Mouse (Mus musculus): ENCODE results near the gene Fmnl3.

Fmnl3 gene

DNA sequence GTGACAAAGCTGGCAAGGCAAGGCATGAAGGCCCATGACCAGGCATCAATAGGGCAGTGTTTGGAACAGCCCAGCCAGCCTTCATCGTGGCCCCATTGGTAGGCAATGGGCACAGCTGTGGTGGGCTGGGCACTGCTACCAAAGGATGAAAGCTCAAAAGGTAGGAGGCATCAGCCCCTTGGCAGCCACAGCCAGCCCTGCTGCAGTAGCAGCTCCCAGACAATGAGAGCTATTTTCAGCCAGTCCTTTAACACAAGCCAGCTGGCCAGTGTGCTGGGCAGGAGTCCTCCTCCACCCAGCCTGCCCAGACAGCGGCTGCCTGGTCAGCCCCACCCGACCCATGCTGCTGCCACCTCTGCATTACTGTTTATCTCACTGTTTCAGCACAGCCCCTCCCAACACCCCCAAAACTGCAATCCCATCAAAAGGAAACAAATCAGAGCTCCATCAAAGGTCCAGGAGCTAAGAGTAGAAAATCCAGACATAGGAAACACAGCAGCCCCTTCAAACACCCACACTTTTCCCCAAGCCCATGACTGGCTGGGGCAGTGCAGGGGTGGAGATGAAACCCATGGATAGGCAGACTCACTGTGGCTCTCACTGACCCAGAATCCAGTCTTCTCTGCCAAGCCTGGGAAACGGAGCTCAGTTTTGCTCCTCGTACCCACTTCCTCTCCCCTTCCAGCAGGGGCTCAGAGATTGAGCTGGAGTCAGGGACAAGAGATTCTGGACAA is 26.7 kb downstream of the Fmnl3 start:
- Histone ChIP-seq H3K4me3 (replicated peaks; ENCODE audit: low read length) (no peak overlapping the region), H3K36me3 (ENCODE audit: insufficient read depth, low read length) (no peaks in the 10 kb centered on the region), H3K27me3 (ENCODE audit: insufficient read depth, low read length) (no peaks in the 10 kb centered on the region), H3K9me3 (ENCODE audit: low read length) (no peaks in the 10 kb centered on the region), H3K4me1 (replicated peaks; ENCODE audit: low read depth, low read length) (peaks cover 33% of the 10 kb centered on the region)
- TF ChIP-seq NANOG (IDR thresholded peaks at IDR 0.05; ENCODE audit: borderline replicate concordance, low read length), result no peak
- TF ChIP-seq POU5F1 (IDR thresholded peaks at IDR 0.05; ENCODE audit: borderline replicate concordance, low read length), result no peak
- TF ChIP-seq CTCF (conservative IDR thresholded peaks at IDR 0.05; ENCODE audit: low read length), result no peak

DNA sequence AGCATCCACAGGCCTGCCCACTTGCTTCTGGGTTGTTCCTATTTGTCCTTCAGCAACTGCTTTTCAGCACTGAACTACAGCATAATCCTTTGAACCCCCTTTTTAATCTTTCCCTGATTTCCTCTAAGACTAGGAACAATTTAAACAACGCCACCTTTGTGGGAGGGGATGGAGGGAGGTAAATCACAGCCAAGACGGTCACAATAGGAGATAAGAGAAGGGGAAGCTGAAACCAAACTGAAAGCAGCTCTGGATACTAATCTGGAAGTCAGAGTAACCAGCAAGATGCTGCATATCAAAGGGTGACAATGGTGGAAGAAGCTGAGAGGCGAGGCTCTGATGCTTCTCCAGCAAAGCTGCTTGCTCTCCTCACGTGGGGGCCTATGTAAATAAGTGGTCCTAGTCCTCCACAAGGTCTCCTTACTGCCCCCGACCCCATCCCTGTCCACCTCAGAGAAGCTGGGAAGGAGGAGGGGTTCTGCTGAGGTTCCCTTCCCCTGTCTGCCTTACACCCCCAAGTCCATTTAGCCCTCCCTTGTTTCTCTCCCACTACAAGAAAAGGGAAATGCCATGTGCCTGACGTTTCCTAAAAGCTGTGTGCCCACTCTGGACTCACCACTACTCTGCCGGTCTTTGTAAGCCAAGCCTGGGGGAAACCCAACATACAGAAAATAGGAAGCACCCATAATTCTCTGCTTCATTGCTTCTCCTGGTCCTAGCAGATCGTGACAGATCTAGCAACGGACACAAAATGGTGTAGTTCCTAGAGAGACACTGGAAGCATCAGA is 27.9 kb downstream of the Fmnl3 start:
- Histone ChIP-seq H3K4me1 (replicated peaks; ENCODE audit: low read depth, low read length) (peaks cover 29% of the 10 kb centered on the region), H3K36me3 (ENCODE audit: insufficient read depth, low read length) (peaks cover 1% of the 10 kb centered on the region; the same call in 1 of the 2 replicates), H3K9me3 (ENCODE audit: low read length) (no peaks in the 10 kb centered on the region), H3K4me3 (replicated peaks; ENCODE audit: low read length) (no peak overlapping the region), H3K27me3 (ENCODE audit: insufficient read depth, low read length) (no peaks in the 10 kb centered on the region)
- no peak for TF ChIP-seq POU5F1 (IDR thresholded peaks at IDR 0.05; ENCODE audit: borderline replicate concordance, low read length)
- TF ChIP-seq CTCF (conservative IDR thresholded peaks at IDR 0.05; ENCODE audit: low read length), result no peak

DNA sequence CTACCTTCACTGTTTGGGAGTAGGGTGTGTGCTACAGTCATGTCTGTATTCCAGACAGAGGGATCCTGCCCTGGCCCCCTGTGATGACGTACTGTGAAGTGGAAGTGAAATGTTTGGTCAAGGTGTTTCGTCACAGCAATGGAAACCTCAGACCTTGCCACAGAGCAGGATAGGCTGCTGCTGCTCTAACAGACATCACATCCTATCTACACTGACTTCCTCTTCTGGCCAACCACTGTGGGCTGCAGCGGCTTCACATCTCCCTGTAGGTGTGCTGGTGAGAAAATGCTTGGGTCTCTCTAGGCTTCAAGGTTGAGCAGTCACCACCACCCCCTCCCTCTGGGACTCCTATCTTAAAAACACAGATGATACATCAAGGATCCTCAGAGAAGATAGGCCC is 29.2 kb downstream of the Fmnl3 start:
- TF ChIP-seq CTCF (conservative IDR thresholded peaks at IDR 0.05; ENCODE audit: low read length) (no peak), NANOG (IDR thresholded peaks at IDR 0.05; ENCODE audit: borderline replicate concordance, low read length) (no peak), POU5F1 (IDR thresholded peaks at IDR 0.05; ENCODE audit: borderline replicate concordance, low read length) (no peak)
- H3K27me3 ChIP-seq (ENCODE audit: insufficient read depth, low read length), result no peaks in the 10 kb centered on the region
- no peak overlapping the region for H3K4me3 ChIP-seq (replicated peaks; ENCODE audit: low read length)

DNA sequence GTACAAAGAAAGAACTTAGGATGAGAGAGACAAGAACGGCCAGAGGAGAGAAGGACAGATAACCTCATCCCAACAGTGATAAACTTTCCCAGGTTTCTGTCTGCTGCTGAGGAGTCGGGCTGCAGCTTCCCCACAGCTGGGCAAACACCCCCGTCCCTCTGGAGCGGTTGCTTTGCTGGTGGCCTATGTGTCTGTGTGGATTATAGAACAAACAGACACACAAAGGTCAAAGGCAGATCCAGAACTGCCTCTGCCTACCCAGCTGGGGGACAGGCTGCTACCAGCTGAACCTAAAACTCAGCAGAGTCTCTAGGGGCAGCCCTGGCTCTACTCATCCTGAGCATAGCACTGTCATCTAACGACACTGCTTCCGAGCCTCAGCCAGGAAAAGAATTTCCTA is 30.6 kb downstream of the Fmnl3 start:
- peaks cover 29% of the 10 kb centered on the region for H3K4me1 ChIP-seq (replicated peaks; ENCODE audit: low read depth, low read length)
- no peaks in the 10 kb centered on the region for H3K9me3 ChIP-seq (ENCODE audit: low read length)
- H3K4me3 ChIP-seq (replicated peaks; ENCODE audit: low read length), result no peak overlapping the region
- H3K36me3 ChIP-seq (ENCODE audit: insufficient read depth, low read length), result peaks cover 6% of the 10 kb centered on the region; the same call in 1 of the 2 replicates
- no peak for TF ChIP-seq CTCF (conservative IDR thresholded peaks at IDR 0.05; ENCODE audit: low read length)
- no peak for TF ChIP-seq NANOG (IDR thresholded peaks at IDR 0.05; ENCODE audit: borderline replicate concordance, low read length)
- no peak for TF ChIP-seq POU5F1 (IDR thresholded peaks at IDR 0.05; ENCODE audit: borderline replicate concordance, low read length)
- no peaks in the 10 kb centered on the region for H3K27me3 ChIP-seq (ENCODE audit: insufficient read depth, low read length)

More for the DNA sequence above, 29.2 kb downstream of the Fmnl3 start:
- Histone ChIP-seq H3K36me3 (ENCODE audit: insufficient read depth, low read length) (peaks cover 5% of the 10 kb centered on the region; the same call in 1 of the 2 replicates), H3K9me3 (ENCODE audit: low read length) (no peaks in the 10 kb centered on the region), H3K4me1 (replicated peaks; ENCODE audit: low read depth, low read length) (peaks cover 29% of the 10 kb centered on the region)

DNA sequence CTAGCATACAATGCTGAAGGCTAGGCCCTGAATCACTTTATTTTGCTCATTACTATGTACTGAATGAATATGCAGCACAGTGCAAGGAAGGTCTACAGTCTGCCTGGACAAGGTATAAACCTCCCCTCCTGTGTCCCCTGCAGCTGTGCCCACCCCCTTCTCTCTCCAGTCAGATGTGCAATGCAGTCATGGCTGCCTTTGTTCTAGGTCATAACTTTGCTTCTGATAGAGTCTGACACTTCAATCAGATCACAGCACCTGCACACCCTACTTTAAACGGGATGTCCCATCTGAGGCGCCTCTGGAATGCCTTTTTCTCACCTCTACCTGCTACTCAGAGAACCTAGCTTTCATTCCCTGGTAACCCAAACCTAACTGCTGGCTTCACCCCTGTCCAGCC is 31.4 kb downstream of the Fmnl3 start:
- TF ChIP-seq CTCF (conservative IDR thresholded peaks at IDR 0.05; ENCODE audit: low read length), result no peak
- TF ChIP-seq NANOG (IDR thresholded peaks at IDR 0.05; ENCODE audit: borderline replicate concordance, low read length), result no peak
- no peak for TF ChIP-seq POU5F1 (IDR thresholded peaks at IDR 0.05; ENCODE audit: borderline replicate concordance, low read length)
- Histone ChIP-seq H3K27me3 (ENCODE audit: insufficient read depth, low read length) (no peaks in the 10 kb centered on the region), H3K4me3 (replicated peaks; ENCODE audit: low read length) (no peak overlapping the region), H3K9me3 (ENCODE audit: low read length) (no peaks in the 10 kb centered on the region), H3K36me3 (ENCODE audit: insufficient read depth, low read length) (peaks cover 11% of the 10 kb centered on the region), H3K4me1 (replicated peaks; ENCODE audit: low read depth, low read length) (peaks cover 26% of the 10 kb centered on the region)

DNA sequence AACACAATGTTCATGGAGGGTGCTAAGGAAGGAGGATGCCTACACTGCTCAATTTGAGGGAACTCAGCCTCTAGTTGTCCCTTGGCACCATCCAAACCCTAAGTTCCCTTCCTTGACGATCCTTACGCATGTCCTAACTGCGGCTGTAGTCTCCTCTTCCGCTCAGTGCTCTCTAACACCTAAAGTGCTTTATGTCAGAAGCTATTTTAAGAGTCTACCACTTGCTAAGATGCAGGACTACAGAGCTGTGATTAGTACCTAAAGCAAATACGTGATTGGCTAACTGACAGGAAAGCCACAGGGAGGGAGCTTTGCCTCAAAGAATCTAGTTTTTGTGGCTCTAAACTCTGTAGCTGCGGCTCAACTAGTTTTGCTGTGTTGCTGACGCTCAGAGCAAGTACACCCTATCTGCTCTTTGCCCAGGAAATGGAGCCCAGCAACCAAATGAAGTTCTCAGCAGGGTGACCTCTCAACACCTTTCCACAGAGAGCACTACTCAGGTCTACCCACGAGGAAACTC is 34.4 kb downstream of the Fmnl3 start:
- TF ChIP-seq CTCF (conservative IDR thresholded peaks at IDR 0.05; ENCODE audit: low read length), result no peak
- TF ChIP-seq POU5F1 (IDR thresholded peaks at IDR 0.05; ENCODE audit: borderline replicate concordance, low read length), result no peak
- TF ChIP-seq NANOG (IDR thresholded peaks at IDR 0.05; ENCODE audit: borderline replicate concordance, low read length), result no peak
- H3K9me3 ChIP-seq (ENCODE audit: low read length), result no peaks in the 10 kb centered on the region
- peaks cover 25% of the 10 kb centered on the region for H3K36me3 ChIP-seq (ENCODE audit: insufficient read depth, low read length)
- no peak overlapping the region for H3K4me3 ChIP-seq (replicated peaks; ENCODE audit: low read length)
- peaks cover 32% of the 10 kb centered on the region for H3K4me1 ChIP-seq (replicated peaks; ENCODE audit: low read depth, low read length)
- no peaks in the 10 kb centered on the region for H3K27me3 ChIP-seq (ENCODE audit: insufficient read depth, low read length)

DNA sequence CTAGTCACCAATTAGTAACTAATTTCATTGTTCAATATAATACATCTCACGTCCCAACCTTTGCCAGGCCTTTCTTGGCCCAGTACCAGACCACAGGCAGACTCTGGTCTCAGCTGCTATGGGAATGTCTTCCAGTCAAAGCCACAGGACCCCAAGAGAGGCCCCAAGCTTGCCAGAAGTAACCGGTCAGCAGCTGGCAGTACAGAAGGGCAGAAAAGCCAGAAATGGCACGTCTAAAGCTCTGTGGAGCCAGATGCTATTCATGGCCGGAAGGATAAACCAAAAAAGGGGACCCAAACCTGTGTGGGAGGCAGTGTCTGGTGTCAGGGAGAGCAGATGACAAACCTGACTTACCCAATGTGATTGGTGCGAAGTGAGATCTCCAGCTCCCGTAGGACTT is 35.8 kb downstream of the Fmnl3 start:
- H3K4me1 ChIP-seq (replicated peaks; ENCODE audit: low read depth, low read length), result peaks cover 32% of the 10 kb centered on the region
- TF ChIP-seq NANOG (IDR thresholded peaks at IDR 0.05; ENCODE audit: borderline replicate concordance, low read length), result no peak
- TF ChIP-seq POU5F1 (IDR thresholded peaks at IDR 0.05; ENCODE audit: borderline replicate concordance, low read length), result no peak
- TF ChIP-seq CTCF (conservative IDR thresholded peaks at IDR 0.05; ENCODE audit: low read length), result no peak
- H3K27me3 ChIP-seq (ENCODE audit: insufficient read depth, low read length), result no peaks in the 10 kb centered on the region
- no peaks in the 10 kb centered on the region for H3K9me3 ChIP-seq (ENCODE audit: low read length)
- no peak overlapping the region for H3K4me3 ChIP-seq (replicated peaks; ENCODE audit: low read length)
- H3K36me3 ChIP-seq (ENCODE audit: insufficient read depth, low read length), result peaks cover 34% of the 10 kb centered on the region

DNA sequence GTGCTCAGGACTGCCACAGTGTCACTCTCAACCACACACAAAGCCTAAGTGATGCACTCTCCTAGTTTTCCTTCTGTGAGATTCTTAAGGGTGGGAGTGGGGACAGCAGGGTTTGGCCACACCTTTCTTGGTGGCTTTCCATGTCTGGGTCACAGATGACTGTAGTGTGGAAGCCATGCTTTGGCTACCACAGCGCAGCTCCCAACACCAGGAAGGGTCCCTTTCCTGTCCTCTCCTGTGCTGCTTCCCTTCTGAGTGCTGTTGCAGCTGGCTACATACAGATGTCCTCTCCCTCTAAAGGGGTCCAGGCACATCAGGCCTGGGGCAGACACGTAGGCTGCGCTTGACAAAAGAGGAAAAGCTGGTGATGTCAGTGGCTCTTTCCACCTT is 36.6 kb downstream of the Fmnl3 start:
- Histone ChIP-seq H3K36me3 (ENCODE audit: insufficient read depth, low read length) (peaks cover 40% of the 10 kb centered on the region), H3K27me3 (ENCODE audit: insufficient read depth, low read length) (no peaks in the 10 kb centered on the region), H3K4me3 (replicated peaks; ENCODE audit: low read length) (no peak overlapping the region), H3K9me3 (ENCODE audit: low read length) (no peaks in the 10 kb centered on the region), H3K4me1 (replicated peaks; ENCODE audit: low read depth, low read length) (peaks cover 39% of the 10 kb centered on the region)
- TF ChIP-seq NANOG (IDR thresholded peaks at IDR 0.05; ENCODE audit: borderline replicate concordance, low read length) (no peak), CTCF (conservative IDR thresholded peaks at IDR 0.05; ENCODE audit: low read length) (no peak), POU5F1 (IDR thresholded peaks at IDR 0.05; ENCODE audit: borderline replicate concordance, low read length) (no peak)
